Mouse (Mus musculus) forebrain, embryonic 10.5 days (tissue): ENCODE measurements at regions not wholly inside any gene's neighbourhood (a gene's known extent, or its start where the extent isn't known, plus 50 kb on each side); places are given as distances from the start of the nearest gene placed in this dataset.

Experiments
- DNase-seq: peaks from one replicate; pipeline ENCODE4 v3.0.0-alpha.2; 2017; ENCODE audit warnings: low spot score; ENCODE audit errors: extremely low spot score
- H3K27ac ChIP-seq: fragments of 300-500 bp; sonication (generic); 2 replicates; pipeline ENCODE4 v1.5.1; 2016; ENCODE audit warnings: mild to moderate bottlenecking
- H3K27me3 ChIP-seq: fragments of 300-500 bp; sonication (generic); 2 replicates; pipeline ENCODE4 v1.6.1; 2016; ENCODE audit warnings: mild to moderate bottlenecking; ENCODE audit not compliant: poor library complexity, severe bottlenecking
- H3K36me3 ChIP-seq: fragments of 300-500 bp; sonication (generic); replicated peaks from 2 replicates; pipeline ENCODE4 v1.6.1; 2016; ENCODE audit warnings: mild to moderate bottlenecking, moderate library complexity
- H3K4me1 ChIP-seq: fragments of 300-500 bp; sonication (generic); 2 replicates; pipeline ENCODE4 v1.6.1; 2016
- H3K4me3 ChIP-seq: fragments of 300-500 bp; sonication (generic); 2 replicates; pipeline ENCODE4 v1.5.1; 2016; ENCODE audit warnings: mild to moderate bottlenecking, moderate library complexity
- H3K9me3 ChIP-seq: fragments of 300-500 bp; sonication (generic); 2 replicates; pipeline ENCODE4 v1.6.1; 2016; ENCODE audit warnings: mild to moderate bottlenecking, moderate library complexity
- WGBS: fragments of 180-500 bp; shearing (Covaris S2); methylation state at CpG from one replicate; pipeline ENCODE4 v1.1.7; 2016; 5-methylcytosine and 5-hydroxymethylcytosine counted together

DNA sequence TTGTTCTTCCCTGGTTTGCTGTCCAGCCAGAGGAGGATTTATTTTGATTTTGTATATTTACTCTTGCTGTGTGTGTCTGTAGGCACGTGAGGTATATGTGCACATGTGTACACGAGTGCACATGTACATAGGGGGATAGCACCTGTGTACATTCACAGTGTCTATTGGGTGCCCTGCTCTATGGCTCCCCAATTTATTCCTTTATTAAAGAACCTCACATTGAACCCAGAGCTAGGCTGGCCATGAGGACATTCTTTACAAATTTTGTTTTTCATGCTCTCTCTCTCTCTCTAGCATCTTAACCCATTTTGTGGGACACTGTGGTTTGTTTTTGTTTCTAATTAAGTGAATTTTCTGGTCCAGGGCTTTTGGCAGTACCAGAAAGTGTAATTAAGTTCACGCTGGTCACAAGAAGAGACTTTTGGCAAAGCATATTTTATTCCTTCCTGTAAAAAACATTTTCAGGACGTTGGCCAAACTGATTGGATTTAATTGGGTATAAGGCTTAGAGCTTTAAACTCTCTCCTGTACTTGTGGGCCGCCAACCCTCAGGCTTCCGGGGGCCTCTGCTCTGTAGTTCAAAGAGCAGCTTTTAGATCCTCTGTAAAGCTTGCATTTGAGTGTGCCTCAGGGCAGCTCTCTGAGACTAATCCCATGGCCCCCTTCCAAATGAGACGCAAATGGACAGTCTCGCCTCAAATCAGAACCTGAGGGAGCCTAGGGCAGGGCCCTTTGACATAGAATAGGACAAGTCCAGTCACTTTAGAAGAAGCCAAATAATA, 365.9 kb downstream of the Sox11 start:
- DNase-seq: no peak
- no peaks in the 10 kb centered on the region for H3K9me3 ChIP-seq
- no peaks in the 10 kb centered on the region for H3K27me3 ChIP-seq
- no peak overlapping the region for H3K4me3 ChIP-seq
- H3K27ac ChIP-seq: peak overlapping the region; percentile 49
- H3K36me3 ChIP-seq: no peaks in the 10 kb centered on the region
- WGBS: 32% methylated on average over 8 of the region's 8 CpGs
- H3K4me1 ChIP-seq: peaks cover 28% of the 10 kb centered on the region

DNA sequence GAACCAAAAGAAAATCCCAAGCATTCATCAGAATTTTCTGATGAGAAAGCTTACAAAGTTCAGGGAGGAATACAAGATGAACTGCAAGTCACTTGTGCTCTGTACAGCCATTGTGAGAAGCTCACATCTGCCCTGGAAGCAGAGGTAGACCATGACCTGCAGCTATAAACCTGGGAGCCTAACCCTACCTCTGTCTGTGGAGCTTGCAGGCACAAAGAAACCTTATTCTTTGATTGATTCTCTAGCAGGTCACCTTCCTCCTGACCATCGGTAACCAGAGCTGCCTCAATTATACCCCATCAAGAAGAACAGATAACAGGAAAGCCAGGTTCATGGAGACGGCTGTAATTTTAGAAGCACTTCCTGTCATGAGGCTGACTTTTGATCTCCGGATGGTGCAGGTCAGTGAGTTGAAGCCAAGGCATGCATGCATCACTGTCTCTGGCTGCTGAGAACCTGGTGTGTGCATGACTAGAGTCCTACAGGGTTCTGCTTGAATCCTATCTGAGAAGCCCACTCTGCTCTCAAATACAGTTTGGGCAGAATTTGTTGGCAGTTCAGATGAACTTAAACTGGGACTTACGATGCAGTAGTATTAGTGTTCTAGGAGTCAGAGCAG, 369.8 kb downstream of the Sox11 start:
- WGBS: 66% methylated on average over 4 of the region's 4 CpGs

DNA sequence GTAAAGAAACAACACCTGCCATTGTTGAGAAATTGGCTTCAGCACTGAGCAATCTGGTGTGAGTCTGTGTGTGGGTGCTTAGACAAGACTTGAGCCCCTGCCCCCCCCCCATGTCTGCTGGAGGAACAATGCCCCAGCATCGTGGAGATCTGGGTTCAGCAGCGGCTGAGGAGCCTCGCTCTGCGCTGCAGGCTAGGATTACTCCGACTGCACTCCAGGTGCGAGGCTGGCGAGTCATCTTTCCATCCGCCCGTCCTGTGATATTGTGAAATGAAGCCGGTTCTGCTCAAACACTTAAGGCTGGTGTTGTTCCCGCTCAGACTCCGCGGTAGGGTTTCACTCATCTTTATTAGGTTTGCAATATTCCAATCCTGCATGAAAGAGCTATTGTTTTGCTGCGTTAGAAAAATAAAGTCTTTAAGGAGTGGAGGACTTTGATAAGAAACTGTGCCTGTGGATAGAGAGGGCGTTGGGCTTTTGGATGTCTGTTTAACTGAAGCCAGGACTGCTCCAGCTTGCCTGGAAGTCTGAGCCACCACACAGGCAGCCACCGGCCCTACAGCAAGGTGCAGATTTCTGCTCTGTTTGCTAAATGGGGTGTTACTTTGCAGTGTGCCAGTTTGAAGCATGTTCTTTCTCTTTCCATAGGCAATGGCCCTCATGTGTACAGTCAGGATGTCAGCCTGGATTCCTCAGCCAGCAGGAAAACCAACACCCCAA, 375.2 kb downstream of the Sox11 start:
- Histone ChIP-seq H3K4me3 (no peak overlapping the region), H3K27ac (peak overlapping the region; percentile 60), H3K9me3 (no peaks in the 10 kb centered on the region), H3K36me3 (no peaks in the 10 kb centered on the region), H3K27me3 (peaks cover 4% of the 10 kb centered on the region; the same call in 1 of the 2 replicates), H3K4me1 (peaks cover 17% of the 10 kb centered on the region)
- DNase-seq: no peak
- 61% methylated on average over 16 of the region's 16 CpGs for WGBS

More for the DNA sequence above, 369.8 kb downstream of the Sox11 start:
- H3K9me3 ChIP-seq: no peaks in the 10 kb centered on the region
- H3K36me3 ChIP-seq: no peaks in the 10 kb centered on the region
- H3K4me1 ChIP-seq: peaks cover 28% of the 10 kb centered on the region
- no peak for DNase-seq
- H3K4me3 ChIP-seq: no peak overlapping the region
- H3K27me3 ChIP-seq: no peaks in the 10 kb centered on the region
- H3K27ac ChIP-seq: peak overlapping the region; percentile 8; the same call in 1 of the 2 replicates

DNA sequence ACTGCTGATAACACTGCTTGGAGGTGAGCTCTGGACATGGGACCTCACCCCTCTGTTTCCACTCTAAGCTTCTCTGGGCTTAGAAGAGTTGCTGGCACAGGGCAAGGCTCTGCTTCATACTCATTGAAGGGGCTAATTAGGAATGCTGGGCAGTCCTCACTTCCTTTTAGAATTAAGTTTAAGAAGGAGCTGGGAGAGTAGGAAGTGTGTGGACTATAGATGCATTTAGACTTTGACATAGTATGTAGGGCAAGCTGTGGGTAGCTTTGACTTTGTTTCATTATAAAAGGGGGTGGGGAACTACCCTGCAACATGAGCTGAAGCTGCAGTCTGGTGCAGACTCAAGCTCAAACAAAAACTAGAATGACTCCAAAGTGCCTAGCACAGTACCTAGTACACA, 378.5 kb downstream of the Sox11 start:
- Histone ChIP-seq H3K27me3 (peaks cover 4% of the 10 kb centered on the region; the same call in 1 of the 2 replicates), H3K36me3 (no peaks in the 10 kb centered on the region), H3K27ac (no peak overlapping the region), H3K9me3 (no peaks in the 10 kb centered on the region), H3K4me3 (no peak overlapping the region), H3K4me1 (peaks cover 17% of the 10 kb centered on the region)
- no peak for DNase-seq

DNA sequence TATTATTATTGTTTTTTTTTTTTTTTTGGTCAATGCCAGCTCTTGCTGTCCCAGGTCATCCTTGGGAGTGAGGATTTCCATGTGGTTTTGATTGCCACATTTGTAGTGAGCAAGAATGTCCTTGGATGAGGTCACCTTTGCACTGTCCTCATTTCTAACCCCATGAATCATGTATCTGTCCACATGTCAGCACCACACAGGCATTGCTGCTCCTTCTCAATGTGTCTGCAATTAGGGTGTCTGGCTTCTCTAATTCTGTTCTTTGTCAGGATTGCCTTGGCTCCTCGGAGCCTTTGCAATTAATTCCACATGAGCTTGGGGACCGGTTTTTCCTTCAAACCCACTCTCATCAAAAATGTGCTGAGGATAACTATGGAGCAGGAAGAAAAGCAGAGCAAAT, 402.5 kb downstream of the Sox11 start:
- Histone ChIP-seq H3K4me3 (no peak overlapping the region), H3K9me3 (peaks cover 3% of the 10 kb centered on the region; the same call in 1 of the 2 replicates), H3K27ac (no peak overlapping the region), H3K4me1 (peaks cover 13% of the 10 kb centered on the region), H3K36me3 (no peaks in the 10 kb centered on the region), H3K27me3 (no peaks in the 10 kb centered on the region)
- 65% methylated on average over 2 of the region's 2 CpGs for WGBS
- no peak for DNase-seq

DNA sequence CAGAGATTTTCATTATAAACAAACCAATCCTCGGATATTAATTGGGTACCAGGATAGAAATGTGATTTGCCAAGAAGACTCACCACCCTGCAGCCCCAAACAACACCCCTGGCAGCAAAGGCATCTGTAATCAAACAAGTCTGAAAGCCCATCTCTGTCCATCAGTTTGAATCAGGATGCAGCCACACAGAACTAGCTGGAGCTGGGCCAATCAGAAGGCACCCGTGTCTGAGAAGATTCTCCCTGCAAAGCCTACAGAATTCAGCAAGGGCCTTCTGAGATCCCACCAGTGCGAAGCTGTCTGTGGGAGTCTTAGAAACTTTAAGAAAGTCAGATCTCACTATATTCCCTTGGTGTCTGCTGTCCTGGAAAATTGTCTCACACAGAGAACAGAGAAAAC, 404.5 kb downstream of the Sox11 start:
- 75% methylated on average over 3 of the region's 3 CpGs for WGBS
- no peak for DNase-seq
- H3K27me3 ChIP-seq: no peaks in the 10 kb centered on the region
- 0 out of 2 replicates have a peak overlapping the region, but pooled peaks have one; percentile 15 for H3K27ac ChIP-seq
- H3K9me3 ChIP-seq: peaks cover 3% of the 10 kb centered on the region; the same call in 1 of the 2 replicates
- no peaks in the 10 kb centered on the region for H3K36me3 ChIP-seq
- no peak overlapping the region for H3K4me3 ChIP-seq
- peaks cover 13% of the 10 kb centered on the region for H3K4me1 ChIP-seq

DNA sequence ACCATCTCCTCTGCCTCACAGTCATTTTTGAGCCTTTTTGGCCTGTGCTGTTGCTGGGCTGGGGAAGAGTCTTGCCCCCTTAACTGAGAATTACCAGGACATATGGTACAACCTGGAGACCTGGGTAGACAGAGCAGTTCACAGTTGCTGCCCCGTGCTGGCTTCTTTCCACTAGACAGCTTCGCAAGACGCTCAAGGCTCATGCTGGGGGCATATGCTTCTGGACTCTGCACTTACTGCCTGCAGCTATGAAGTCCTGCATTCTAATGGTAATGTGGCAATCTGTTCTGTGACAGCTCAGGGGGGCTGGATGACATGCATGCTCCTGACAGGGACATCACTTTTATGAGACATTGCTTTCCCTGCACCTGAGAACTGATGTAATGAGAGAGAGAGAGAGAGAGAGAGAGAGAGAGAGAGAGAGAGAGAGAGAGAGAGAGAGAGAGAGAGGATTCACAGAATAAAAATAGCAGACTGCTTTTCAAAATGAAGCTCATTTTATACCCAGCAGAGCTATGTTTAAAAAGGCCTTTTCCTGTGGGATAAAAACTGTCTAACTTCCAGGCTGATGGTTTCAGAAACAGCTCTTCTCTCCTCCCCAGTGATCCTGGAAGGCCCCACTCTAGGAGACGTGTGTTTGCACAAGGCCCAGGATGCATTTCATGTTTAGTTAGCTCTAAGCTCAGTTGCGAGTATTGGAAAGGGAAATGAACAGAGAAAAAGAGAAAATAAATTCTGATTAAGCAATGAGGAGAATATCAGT, 405.5 kb downstream of the Sox11 start:
- peak overlapping the region; percentile 56; the same call in 1 of the 2 replicates for H3K27ac ChIP-seq

DNA sequence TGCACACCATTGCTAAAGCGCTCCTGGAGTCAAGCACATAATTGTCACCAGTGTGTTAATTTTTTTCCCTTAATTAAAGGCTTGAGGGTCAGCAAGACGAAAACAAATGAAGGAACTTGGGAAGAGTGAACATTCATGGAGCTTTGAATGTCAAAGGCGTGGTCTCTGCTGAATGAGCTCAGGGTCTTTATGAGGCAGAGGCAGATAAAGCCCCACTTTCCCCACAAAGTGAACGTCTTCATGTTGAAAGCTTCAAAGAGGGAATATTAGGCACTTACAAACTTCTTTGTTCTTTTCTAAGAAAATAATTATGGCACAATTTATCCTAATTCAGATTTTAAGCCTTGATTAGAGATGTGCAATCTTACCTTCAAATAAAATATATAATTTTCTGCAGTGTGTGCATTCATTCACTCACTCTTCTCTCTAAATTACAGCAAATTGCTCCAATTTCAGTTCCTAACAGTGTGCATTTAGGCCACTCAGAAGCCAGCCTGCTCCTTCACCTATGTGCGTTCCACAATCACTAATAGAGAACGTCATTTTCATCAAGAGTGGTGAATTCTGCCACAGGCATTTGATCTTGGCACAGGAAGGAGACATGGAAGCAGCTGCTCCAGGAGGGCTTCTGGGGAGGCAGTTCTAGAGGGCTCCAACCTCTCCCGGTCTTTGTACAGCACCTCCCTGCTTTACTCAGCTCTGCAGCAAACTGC, 412.1 kb downstream of the Sox11 start:
- Histone ChIP-seq H3K9me3 (no peaks in the 10 kb centered on the region), H3K4me3 (no peak overlapping the region), H3K27me3 (no peaks in the 10 kb centered on the region), H3K4me1 (peaks cover 27% of the 10 kb centered on the region), H3K36me3 (no peaks in the 10 kb centered on the region), H3K27ac (no peak overlapping the region)
- no peak for DNase-seq
- WGBS: 69% methylated on average over 7 of the region's 7 CpGs

More for the DNA sequence above, 405.5 kb downstream of the Sox11 start:
- peaks cover 13% of the 10 kb centered on the region for H3K4me1 ChIP-seq
- no peak overlapping the region for H3K4me3 ChIP-seq
- peaks cover 3% of the 10 kb centered on the region; the same call in 1 of the 2 replicates for H3K9me3 ChIP-seq
- H3K36me3 ChIP-seq: no peaks in the 10 kb centered on the region
- WGBS: 79% methylated on average over 5 of the region's 5 CpGs
- no peaks in the 10 kb centered on the region for H3K27me3 ChIP-seq
- no peak for DNase-seq

DNA sequence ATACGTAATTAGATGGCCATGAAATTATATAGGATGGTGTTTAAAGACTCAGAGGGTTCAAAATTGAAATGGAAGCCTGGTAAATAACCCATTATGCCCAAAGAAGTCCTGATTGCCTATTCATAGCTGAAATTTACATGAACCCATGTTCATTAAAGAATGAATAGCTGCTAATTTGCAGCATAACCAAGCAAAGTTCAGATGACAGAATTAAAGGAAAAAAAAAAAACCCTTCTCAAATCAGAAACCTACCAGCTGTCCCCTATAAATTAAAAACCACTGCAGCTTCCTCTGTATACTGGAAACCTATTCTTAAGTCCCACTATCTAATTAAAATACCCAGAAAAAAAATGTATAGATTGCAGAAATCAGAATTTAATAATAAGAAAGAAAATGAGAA, 436.2 kb downstream of the Sox11 start:
- peaks cover 18% of the 10 kb centered on the region for H3K4me1 ChIP-seq
- no peak for DNase-seq
- peaks cover 19% of the 10 kb centered on the region for H3K27me3 ChIP-seq
- H3K36me3 ChIP-seq: no peaks in the 10 kb centered on the region
- WGBS: 91% methylated on average over 1 of the region's 1 CpGs
- H3K4me3 ChIP-seq: no peak overlapping the region
- H3K27ac ChIP-seq: no peak overlapping the region
- no peaks in the 10 kb centered on the region for H3K9me3 ChIP-seq

DNA sequence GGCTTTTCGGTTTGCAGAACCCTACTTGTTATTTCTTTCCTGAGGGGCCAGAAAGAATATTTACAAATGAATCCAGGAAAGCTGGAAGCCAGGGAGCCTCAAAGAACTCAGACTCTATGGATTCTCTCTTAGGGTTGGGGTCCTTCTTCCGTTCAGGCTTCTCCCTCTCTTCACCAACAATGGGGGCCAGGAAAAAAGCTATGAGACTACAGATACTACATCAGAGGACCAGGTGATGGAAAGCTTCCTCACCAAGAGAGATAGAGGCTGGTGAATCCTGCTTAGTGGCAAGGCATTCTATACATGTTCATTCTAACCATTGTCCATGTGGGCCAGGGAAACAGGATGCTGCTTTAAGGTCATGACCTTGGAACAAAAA, 434.9 kb downstream of the Cmpk2 start:
- no peak for DNase-seq
- Histone ChIP-seq H3K27ac (peak overlapping the region; percentile 20; the same call in 1 of the 2 replicates), H3K9me3 (no peaks in the 10 kb centered on the region), H3K4me1 (peaks cover 18% of the 10 kb centered on the region), H3K36me3 (no peaks in the 10 kb centered on the region), H3K27me3 (peaks cover 19% of the 10 kb centered on the region), H3K4me3 (peak overlapping the region; percentile 40; the same call in 1 of the 2 replicates)
- WGBS: 46% methylated on average over 2 of the region's 2 CpGs

DNA sequence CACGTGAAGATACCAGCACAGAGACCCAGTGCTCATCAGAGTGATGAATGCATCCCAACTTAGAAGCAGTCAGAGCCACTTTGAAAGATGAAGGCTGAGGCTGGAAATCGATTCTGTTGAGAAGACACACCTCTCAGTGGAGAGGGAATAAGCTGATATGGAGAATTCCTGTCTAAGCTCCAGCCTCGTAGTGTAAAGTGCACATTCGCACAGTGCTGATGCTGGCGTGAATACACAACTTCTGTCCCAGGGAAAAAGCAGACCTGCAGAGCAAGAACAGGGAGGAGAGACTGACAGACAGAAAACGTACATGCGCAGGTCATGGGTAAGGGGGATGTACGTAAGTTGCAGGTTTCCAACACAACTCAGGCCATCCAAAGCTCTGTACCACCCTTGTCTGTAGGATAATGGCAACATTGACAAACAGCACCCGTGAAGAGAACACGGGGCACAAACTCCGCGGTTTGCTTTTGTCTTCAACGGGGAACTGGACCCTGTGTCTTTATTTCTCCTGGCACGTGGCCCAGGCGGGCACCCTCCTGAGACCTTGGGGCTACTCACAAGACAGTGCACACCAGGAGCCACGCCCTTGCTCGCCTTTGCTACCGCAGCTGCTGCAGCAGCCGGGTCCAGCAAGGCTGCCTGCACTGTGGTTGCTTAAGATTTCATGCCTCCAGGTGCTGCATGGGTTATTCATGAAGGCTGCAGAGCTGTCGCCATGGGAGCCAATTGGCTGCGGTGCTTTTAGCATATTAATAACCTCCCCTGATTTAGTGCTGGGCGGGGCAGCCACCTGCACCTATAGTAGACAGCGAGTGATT, 434.3 kb downstream of the Cmpk2 start:
- H3K4me1 ChIP-seq: peaks cover 18% of the 10 kb centered on the region
- peaks cover 19% of the 10 kb centered on the region for H3K27me3 ChIP-seq
- H3K9me3 ChIP-seq: no peaks in the 10 kb centered on the region
- WGBS: 32% methylated on average over 23 of the region's 23 CpGs
- H3K27ac ChIP-seq: peak overlapping the region; percentile 74
- H3K36me3 ChIP-seq: no peaks in the 10 kb centered on the region
- DNase-seq: peak; percentile 18
- peak overlapping the region; percentile 40 for H3K4me3 ChIP-seq
